Mouse (Mus musculus): ENCODE measurements around the gene Bfar. TPM values are rescaled to one million over a fixed set of nuclear protein-coding genes. Genes with fewer than 3 reads are reported as not detected.
"Not testable (repeated sequence)": the region's sequence is repeated elsewhere in the genome, so short reads cannot be mapped to it uniquely, and the experiment has no call there.

Gene Bfar
- polyA plus RNA-seq, 1 experiment, result 44.1 TPM

DNA sequence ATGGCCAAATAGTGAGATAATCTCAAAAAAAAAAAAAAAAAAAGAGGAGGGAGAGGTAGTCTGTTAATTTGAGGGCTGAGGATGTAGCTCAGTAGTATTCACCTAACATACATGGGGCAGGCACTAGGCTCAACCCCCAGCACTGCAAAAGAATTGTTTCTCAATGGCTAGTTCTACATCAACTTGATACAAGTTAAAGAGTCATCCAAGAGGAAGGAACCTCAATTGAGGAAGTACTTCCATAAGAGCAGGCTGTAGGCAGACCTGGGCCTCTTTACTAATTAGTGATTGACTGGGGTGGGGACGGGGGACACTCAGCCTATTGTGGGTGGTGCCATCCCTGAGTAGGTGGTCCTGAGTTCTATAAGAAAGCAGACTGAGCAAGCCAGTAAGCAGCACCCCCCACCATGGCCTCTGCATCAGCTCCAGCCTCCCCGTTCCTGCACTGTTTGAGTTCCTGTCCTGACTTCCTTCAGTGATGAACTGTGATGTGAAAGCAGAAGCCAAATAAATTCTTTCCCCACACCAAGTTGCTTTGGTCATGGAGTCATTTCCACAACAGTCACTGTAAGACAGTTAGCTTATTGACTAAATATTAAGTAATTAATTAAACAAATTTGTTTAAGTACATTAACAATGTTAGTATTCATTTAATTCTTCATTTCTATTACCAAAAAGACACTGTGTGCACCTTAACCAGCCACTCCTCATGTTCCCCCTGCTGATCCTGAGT, 45.3 kb downstream of the Bfar start:
- DNase-seq (ENCODE audit: extremely low spot score in 1 of 2, low spot score in 1 of 2), result no peak

DNA sequence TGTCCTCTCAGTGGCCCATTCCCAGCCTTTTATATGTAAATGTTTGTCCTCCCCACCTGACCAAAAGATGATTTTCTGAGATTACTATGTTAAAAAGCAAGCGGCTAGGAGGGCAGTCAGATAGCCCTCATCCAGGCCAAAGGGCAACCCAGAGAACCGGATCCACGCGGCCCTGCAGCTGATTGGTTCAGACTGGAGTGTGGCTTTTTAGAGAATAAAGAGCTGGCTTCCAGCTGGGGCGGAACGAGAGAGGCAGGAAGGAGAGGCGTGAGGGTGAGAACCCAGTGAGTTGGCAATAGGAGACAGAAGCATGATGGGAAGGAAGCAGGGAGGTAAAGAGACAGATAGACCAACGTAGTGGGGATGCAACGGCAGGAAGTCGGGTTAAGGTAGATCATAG, 51.3 kb downstream of the Bfar start:
- no peak for DNase-seq (ENCODE audit: extremely low spot score in 1 of 2, low spot score in 1 of 2)

DNA sequence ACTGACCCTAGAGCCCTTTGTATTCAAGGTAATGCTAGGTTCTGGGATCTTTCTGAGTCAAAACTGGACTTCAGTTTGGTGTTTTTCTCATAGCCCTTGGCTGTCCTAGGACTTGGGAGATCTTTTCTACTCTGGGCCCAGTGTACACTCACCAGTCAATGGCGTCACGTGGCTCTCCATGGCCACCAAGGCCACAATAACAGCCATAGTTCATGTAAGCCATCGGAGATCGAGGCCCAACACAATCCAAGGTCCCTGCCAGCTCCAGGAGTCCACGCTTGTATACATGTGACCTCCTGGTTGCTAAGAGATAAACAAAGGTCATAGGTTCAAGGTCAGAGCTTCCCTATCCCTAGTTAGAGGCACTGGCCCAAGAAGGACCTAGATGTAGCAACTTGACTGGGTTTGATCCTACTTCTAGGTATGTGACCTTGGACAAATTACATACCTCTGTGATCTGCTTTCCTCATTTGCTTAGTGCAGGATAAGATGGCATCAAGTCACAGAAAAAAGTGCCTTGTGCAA, 56.2 kb downstream of the Bfar start:
- no peak for DNase-seq (ENCODE audit: extremely low spot score in 1 of 2, low spot score in 1 of 2)

DNA sequence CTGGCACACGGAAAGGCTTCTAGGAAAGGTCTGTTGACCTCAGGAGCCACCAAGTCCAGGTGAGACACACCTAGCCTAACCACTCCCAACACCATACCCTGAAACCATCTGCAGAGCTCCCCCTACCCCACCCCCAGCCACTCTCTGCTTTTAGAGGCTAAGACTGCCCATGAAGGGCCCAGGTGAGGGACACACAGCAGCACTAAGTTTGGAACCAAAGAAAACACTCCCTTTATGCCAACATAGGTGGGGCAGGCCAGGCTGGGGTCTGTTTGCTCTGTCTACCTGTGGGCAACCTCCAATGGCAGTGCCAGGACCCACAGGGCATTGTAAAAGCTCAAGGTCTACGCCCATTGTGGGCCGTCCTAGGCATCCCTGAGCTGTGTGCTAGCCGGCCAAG, 57.8 kb downstream of the Bfar start:
- DNase-seq (ENCODE audit: extremely low spot score in 1 of 2, low spot score in 1 of 2), result no peak

DNA sequence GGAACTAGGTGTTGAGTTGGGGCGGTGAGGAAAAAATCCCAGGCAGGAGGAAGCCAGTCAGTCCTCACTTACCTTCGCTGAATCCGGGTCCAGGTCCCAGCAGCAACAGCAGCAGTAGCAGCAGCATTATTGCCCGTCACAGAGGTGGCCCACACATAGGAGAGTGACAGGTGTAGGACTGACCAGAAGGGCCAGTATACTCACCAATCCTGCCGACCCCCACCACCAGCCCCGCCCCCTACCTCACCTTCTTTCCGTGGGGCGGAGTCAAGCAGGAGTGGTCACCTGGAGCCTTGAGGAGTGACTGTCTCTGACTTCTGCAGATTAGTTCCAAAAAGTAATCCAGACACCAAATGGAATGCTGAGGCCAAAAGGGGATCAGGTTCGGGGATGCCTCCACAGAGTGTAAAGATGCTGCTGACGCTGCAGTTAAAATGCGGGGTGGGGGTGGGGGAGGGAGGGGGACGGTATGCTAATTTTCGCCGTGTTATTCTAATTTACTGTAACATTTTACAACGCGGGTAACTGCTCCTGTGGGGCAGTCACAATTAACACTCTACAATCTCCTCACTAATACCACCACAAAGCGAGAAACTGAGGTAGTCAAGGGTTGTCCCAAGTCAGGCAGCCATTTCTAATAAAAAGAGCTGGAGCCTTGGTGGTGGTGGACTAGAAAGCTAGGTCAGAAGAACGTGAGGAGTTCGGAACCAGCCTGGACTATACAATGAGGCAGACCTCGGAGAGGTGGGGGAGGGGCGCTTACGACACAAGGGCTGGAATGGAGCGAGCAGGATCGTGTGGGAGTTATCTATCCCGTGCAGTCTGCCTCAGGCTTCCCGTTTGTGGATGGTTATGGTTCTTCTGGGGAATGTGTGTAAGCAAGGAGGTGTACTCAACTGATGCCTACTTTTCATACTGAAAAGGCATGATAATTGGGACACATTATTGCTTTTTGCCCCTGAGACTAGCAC, 58.9 kb downstream of the Bfar start, which contains the start of gene Pla2g10:
TSS of gene Pla2g10 (minus strand) at position 699 of the 971 bp plus-strand sequence.
- no peak for DNase-seq (ENCODE audit: extremely low spot score in 1 of 2, low spot score in 1 of 2)

DNA sequence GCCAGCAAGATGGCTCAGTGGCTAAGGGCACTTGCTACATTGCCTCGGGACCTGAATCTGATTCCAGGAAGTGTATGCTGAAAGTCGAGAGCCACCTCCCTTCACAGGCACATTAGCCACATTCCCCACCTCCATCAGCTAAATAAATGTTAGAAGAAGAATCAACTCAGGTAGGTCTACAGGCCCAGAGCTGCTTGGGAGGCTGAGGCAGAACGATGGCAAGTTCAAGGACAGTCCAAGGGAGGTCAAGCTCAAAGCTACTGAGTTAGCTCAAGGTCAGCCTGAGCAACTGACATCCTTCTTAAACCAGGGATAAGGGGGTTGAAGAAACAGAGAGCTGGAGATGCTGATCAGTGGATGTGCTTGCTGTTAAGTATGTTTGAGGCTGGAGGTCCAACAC, 61.1 kb downstream of the Bfar start:
- DNase-seq (ENCODE audit: extremely low spot score in 1 of 2, low spot score in 1 of 2), result no peak

DNA sequence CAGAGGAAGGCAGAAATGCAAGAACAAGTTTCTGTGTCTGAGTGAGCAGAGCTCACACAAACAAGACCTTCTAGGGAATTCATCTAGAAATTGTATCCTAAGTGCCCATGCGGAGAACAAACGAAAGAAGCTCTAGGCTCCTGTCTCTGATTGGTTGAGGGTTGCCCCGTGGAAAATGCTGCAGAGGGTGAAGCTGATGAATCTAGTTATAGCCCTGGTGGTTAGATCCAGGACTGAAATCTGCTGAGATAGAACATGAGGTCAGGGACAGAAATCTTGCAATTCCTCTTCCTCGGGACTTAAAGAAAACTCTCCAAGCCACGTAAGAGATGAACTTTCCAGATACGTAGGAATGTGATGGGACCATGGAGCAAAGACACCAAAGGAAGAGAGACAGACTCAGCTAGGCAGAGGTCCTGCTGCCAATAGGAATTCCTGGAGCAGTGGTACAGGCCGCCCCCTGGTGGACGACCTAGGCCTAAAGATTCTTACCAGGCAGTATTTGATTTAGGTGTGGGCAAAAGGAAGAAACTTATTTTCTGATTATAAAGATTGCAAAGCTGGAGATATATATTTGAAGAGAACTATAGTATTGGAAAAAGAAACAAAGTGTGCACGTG, 62.0 kb downstream of the Bfar start:
- DNase-seq (ENCODE audit: extremely low spot score in 1 of 2, low spot score in 1 of 2), result peak; percentile 28 to 88

DNA sequence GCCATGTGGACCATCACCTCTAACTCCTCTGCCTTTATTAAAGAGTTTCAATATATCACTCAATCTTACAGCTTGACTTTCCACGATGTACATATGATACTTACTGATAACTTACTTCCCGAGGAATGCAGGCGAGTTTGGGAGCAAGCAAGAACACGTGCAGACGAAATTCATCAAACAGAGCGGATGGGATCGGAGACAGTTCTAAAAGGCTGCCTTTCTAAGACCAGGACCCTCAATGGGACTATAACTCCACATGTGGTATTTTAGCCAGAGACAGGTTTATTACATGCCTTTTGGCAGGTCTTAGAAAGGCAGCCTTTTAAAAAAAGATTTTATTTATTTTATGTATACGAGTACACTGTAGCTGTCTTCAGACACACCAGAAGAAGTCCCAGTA, 64.3 kb downstream of the Bfar start:
- no peak for DNase-seq (ENCODE audit: extremely low spot score in 1 of 2, low spot score in 1 of 2)

DNA sequence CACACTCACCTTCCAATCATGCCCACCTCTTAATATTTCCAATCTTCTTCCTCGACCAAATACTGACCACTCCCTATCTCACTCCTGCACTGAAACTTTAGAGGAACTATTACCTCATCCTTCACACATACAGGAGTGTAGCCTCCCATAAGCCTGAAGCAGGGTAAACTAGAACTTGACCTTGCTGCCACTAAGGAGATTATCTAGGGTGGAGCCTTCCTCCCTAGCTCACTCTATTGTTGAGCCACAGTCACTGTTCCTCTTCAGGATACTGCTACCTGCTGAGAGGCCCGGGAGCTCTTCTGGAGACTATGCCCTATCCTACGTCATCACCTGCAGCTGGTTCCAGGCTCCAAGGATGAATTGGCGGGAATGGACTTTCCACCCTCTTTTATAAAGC, 67.4 kb downstream of the Bfar start:
- not testable (repeated sequence) for DNase-seq (ENCODE audit: extremely low spot score in 1 of 2, low spot score in 1 of 2)

DNA sequence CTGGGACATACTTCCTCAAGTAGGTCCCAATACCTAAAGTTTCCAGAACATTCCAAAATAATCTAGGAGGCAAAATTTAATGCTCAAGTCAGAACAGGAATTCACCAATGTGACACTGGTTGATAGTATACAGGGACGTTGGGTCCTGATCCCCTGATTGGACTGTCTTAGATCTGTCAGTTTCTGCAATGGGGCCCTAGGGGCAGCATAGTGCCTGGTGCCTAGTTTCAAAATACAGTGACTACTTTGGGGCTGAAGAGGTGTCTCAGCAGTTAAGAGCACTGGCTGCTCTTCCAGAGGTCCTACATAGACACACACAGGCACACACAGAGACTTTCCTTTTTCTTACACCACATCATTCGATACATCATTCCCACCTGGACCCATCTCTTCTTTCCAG, 69.2 kb downstream of the Bfar start:
- no peak for DNase-seq (ENCODE audit: extremely low spot score in 1 of 2, low spot score in 1 of 2)

DNA sequence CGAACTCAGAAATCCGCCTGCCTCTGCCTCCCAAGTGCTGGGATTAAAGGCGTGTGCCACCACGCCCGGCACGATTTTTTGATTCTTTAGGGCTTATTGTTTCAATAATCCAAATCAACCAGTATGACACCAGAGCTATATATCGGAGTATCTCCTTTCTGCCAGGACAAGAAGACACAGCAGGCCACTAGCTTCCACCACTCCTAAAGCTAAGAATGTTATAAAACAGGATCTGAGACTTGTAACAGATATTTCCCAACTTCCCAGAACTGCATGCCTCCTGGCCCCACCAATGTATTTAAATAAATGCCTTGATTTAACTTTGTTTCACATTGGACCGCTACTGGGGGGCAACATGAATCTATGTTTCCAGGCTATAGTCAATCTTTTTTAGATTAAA, 76.0 kb downstream of the Bfar start:
- DNase-seq (ENCODE audit: extremely low spot score in 1 of 2, low spot score in 1 of 2), result no peak

DNA sequence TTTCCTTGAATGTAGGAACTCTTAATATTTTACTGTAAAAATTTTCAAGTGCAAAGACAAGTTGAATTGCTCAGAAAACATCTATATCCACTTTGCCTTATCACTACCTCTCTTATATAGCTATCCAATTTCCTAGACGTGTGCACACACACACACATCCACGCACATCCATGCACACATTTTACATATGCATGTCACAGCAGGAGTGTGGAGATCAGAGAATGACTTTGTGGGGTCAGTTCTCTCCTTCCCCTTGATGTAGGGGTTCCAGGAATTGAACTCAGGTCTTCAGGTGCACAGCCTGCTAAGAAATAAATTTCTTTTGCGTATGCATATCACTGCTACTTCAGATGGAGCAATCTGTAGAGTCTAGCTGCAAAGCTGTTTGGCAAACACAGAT, 76.5 kb downstream of the Bfar start:
- DNase-seq (ENCODE audit: extremely low spot score in 1 of 2, low spot score in 1 of 2), result no peak

DNA sequence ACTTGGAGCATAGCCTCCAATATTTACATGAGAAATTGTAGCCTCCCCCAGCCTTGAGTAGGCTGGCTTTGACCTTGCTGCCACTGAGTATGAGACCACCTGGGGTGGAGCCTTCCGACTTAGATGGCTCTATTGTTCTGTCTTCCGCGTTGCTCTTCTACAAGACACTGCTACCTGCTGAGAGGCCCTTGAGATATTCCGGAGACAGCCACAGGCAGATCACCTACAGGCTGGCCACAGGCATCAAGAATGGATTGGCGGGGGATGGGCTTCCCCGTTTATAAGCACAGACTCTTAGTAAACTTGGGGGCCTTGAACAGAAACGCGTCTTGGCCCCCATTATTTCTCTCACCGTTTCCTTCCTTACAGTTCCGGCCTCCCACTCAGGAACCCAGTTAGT, 77.2 kb downstream of the Bfar start:
- not testable (repeated sequence) for DNase-seq (ENCODE audit: extremely low spot score in 1 of 2, low spot score in 1 of 2)

DNA sequence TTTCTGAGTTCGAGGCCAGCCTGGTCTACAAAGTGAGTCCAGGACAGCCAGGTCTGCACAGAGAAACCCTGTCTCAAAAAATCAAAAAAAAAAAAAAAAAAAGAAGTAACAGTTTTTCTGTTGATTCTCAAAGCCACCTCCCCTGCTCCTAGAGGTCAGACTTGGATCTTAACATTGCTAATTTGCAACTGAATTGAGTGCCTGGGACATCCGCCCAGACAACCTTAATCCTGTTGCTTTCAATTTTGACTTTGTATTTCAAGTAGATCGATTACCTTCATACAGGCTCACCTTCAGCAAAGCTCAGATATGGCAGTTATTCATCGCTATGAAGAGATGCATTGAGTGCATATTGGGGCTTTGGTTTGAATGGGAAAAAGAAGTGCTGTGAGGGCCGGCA, 77.6 kb downstream of the Bfar start:
- DNase-seq (ENCODE audit: extremely low spot score in 1 of 2, low spot score in 1 of 2), result no peak

DNA sequence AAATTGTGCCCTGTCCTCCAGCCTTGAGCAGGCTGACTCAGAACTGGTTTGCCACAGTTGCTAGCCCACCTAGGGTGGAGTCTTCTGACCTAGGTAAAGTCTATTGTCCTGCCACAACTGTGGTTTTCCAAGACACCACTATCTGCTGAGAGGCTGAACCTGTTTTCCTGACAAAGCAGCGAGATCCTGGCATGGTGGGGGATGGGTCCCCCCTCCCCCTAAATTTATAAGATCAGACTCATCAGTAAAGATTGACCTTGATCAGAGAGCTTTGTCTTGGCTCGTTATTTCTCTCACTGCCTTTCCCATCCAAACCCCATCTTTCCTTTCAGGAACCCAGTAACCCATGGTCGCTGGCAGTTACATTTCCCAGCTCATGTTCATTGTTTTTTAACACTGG, 78.3 kb downstream of the Bfar start:
- DNase-seq (ENCODE audit: extremely low spot score in 1 of 2, low spot score in 1 of 2), result no peak

DNA sequence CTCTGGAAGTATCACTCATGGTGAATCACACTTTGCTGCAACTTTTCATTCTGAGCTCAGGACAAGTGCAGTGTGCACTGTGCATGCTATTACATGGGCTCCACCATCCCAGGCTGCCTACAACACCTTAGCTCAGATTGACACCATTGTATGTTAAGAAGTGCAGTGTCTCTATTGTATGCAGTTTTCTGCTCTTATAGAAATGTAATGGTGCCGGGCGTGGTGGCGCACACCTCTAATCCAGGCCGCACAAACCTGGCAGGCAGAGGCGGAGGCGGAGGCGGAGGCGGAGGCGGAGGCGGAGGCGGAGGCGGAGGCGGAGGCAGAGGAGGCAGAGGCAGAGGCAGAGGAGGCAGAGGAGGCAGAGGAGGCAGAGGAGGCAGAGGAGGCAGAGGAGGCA, 79.0 kb downstream of the Bfar start:
- DNase-seq (ENCODE audit: extremely low spot score in 1 of 2, low spot score in 1 of 2), result no peak

Other genes with a start within 250 kb of the Bfar start
- gene Parn, start 3.7 kb upstream of the Bfar start, polyA plus RNA-seq (2012; rRNA removed), result 26.8 and 27.0 TPM in 2 replicates
- 2.0 and 2.3 TPM in 2 replicates for gene 3110001I22Rik, start 71 bp downstream of the Bfar start, polyA plus RNA-seq (2012; rRNA removed)
- not detected in 2 replicates for gene Pla2g10, start 59.1 kb downstream of the Bfar start, polyA plus RNA-seq (2012; rRNA removed)
- 31.8 and 33.0 TPM in 2 replicates for gene Rrn3, start 108.8 kb downstream of the Bfar start, polyA plus RNA-seq (2012; rRNA removed)
- 97.1 and 115 TPM in 2 replicates for gene Ntan1, start 147.0 kb downstream of the Bfar start, polyA plus RNA-seq (2012; rRNA removed)
- gene Pdxdc1, start 231.3 kb downstream of the Bfar start, polyA plus RNA-seq (2012; rRNA removed), result 71.9 and 72.0 TPM in 2 replicates
- gene Mpv17l, start 231.3 kb downstream of the Bfar start, polyA plus RNA-seq (2012; rRNA removed), result 45.7 TPM in 2 replicates